Mouse (Mus musculus) hindbrain, embryonic 14.5 days (tissue): ENCODE results near the gene Zc3hc1. TPM values are rescaled to one million over a fixed set of nuclear protein-coding genes. Genes with fewer than 3 reads are reported as not detected.

ENCODE experiments used
- ATAC-seq: fragments of 200-750 bp; cut with Nextera tagmentation; 2 replicates; pipeline ENCODE4 v1.8.0; 2017; ENCODE audit warnings: moderate number of reproducible peaks, mild to moderate bottlenecking, moderate TSS enrichment, moderate library complexity; ENCODE audit not compliant: low FRiP score
- DNase-seq: peaks from one replicate; pipeline ENCODE4 v3.0.0-alpha.2; 2015; ENCODE audit warnings: low spot score
- H3K27ac ChIP-seq: fragments of 300-500 bp; sonication (generic); 2 replicates; pipeline ENCODE4 v1.5.1; 2014; ENCODE audit warnings: mild to moderate bottlenecking, moderate library complexity
- H3K27me3 ChIP-seq: fragments of 300-500 bp; sonication (generic); 2 replicates; pipeline ENCODE4 v1.6.1; 2014; ENCODE audit warnings: mild to moderate bottlenecking, low read length, mixed read lengths; ENCODE audit not compliant: control insufficient read depth, insufficient read depth
- H3K36me3 ChIP-seq: fragments of 300-500 bp; sonication (generic); replicated peaks from 2 replicates; pipeline ENCODE4 v1.6.1; 2014; ENCODE audit not compliant: control insufficient read depth, insufficient read depth
- H3K4me1 ChIP-seq: fragments of 300-500 bp; sonication (generic); replicated peaks from 2 replicates; pipeline ENCODE4 v1.6.1; 2014; ENCODE audit warnings: antibody characterized with exemption, low read length, mixed read lengths; ENCODE audit not compliant: control insufficient read depth, insufficient read depth
- H3K4me2 ChIP-seq: fragments of 300-500 bp; sonication (generic); replicated peaks from 2 replicates; pipeline ENCODE4 v1.6.1; 2014; ENCODE audit warnings: mild to moderate bottlenecking, moderate library complexity
- H3K4me3 ChIP-seq: fragments of 300-500 bp; sonication (generic); replicated peaks from 2 replicates; pipeline ENCODE4 v1.5.1; 2014; ENCODE audit warnings: mild to moderate bottlenecking, low read length
- H3K9ac ChIP-seq: fragments of 300-500 bp; sonication (generic); 2 replicates; pipeline ENCODE4 v1.6.1; 2014
- H3K9me3 ChIP-seq: fragments of 300-500 bp; sonication (generic); 2 replicates; pipeline ENCODE4 v1.6.1; 2016; ENCODE audit warnings: low read length; ENCODE audit not compliant: control insufficient read depth
- whole genome bisulfite sequencing: fragments of 180-500 bp; shearing (Covaris S2); extraction: QIAGEN DNeasy Blood & Tissue Kit; methylation state at CpG from one replicate; pipeline ENCODE4 v1.1.7; 2014; 5-methylcytosine and 5-hydroxymethylcytosine counted together
- polyA plus RNA-seq: library from polyadenylated mRNA; unstranded; fragments of >200 nt; fragmentation: Nextera tagmentation; extraction: Ambion mirVana; gene quantifications from 2 replicates; pipeline ENCODE4 v1.2.1, GENCODE M21; 2014

Gene Zc3hc1
- polyA plus RNA-seq, 1 experiment from 2014 or later, result 62.5 TPM

GRCm38 (mm10) chr6:30409399-30410093 is 18.7 kb upstream of the Zc3hc1 start:
- Histone ChIP-seq H3K36me3 (no peaks in the 10 kb centered on the region), H3K27ac (no peak overlapping the region), H3K9ac (no peak overlapping the region), H3K27me3 (no peaks in the 10 kb centered on the region), H3K4me2 (no peak overlapping the region), H3K4me3 (no peak overlapping the region), H3K4me1 (peaks cover 4% of the 10 kb centered on the region), H3K9me3 (no peaks in the 10 kb centered on the region)
- DNase-seq (no peak), ATAC-seq (no peak)
- 91% methylated on average over 7 of the region's 7 CpGs for WGBS

- no peak for ATAC-seq
Observed at GRCm38 (mm10) chr6:30408276-30408675, 17.4 kb upstream of the Zc3hc1 start.

GRCm38 (mm10) chr6:30404671-30405070 is 13.8 kb upstream of the Zc3hc1 start:
- Histone ChIP-seq H3K36me3 (no peaks in the 10 kb centered on the region), H3K9me3 (no peaks in the 10 kb centered on the region), H3K27ac (peak overlapping the region; percentile 41; the same call in 1 of the 2 replicates), H3K9ac (peak overlapping the region; percentile 52; the same call in 1 of the 2 replicates), H3K4me2 (peak overlapping the region; percentile 57), H3K4me1 (peaks cover 11% of the 10 kb centered on the region), H3K27me3 (no peaks in the 10 kb centered on the region), H3K4me3 (no peak overlapping the region)
- ATAC-seq, result no peak
- DNase-seq, result no peak
- WGBS, result 83% methylated on average over 5 of the region's 5 CpGs

More at GRCm38 (mm10) chr6:30408276-30408675, 17.4 kb upstream of the Zc3hc1 start:
- Histone ChIP-seq H3K36me3 (no peaks in the 10 kb centered on the region), H3K27ac (no peak overlapping the region), H3K9me3 (no peaks in the 10 kb centered on the region), H3K27me3 (no peaks in the 10 kb centered on the region), H3K9ac (no peak overlapping the region), H3K4me2 (no peak overlapping the region), H3K4me3 (no peak overlapping the region), H3K4me1 (peaks cover 11% of the 10 kb centered on the region)
- 93% methylated on average over 4 of the region's 4 CpGs for WGBS
- no peak for DNase-seq

GRCm38 (mm10) chr6:30403465-30403864 is 12.6 kb upstream of the Zc3hc1 start:
- H3K4me3 ChIP-seq, result peak overlapping the region; percentile 31
- H3K4me1 ChIP-seq, result peaks cover 11% of the 10 kb centered on the region
- DNase-seq, result peak; percentile 84
- no peaks in the 10 kb centered on the region for H3K36me3 ChIP-seq
- H3K27ac ChIP-seq, result peak overlapping the region; percentile 84
- 16% methylated on average over 4 of the region's 4 CpGs for WGBS
- H3K27me3 ChIP-seq, result no peaks in the 10 kb centered on the region
- ATAC-seq, result no peak
- peak overlapping the region; percentile 57 for H3K4me2 ChIP-seq
- H3K9me3 ChIP-seq, result no peaks in the 10 kb centered on the region
- H3K9ac ChIP-seq, result peak overlapping the region; percentile 59

GRCm38 (mm10) chr6:30402091-30402491 is 11.3 kb upstream of the Zc3hc1 start:
- peak; percentile 25 for DNase-seq
- Histone ChIP-seq H3K9ac (peak overlapping the region; percentile 97), H3K36me3 (no peaks in the 10 kb centered on the region), H3K27ac (peak overlapping the region; percentile 98), H3K4me3 (peak overlapping the region; percentile 99), H3K9me3 (no peaks in the 10 kb centered on the region), H3K4me1 (peaks cover 11% of the 10 kb centered on the region), H3K27me3 (no peaks in the 10 kb centered on the region), H3K4me2 (peak overlapping the region; percentile 69)
- ATAC-seq, result no peak
- 0% methylated on average over 29 of the region's 29 CpGs for WGBS

- peak within 1 kb of the TSS; percentile 98 for H3K27ac ChIP-seq
- no peaks in the 10 kb centered on the region for H3K36me3 ChIP-seq
- WGBS, result under 1% methylated on average over 40 of the region's 41 CpGs
- peak; percentile 100 for ATAC-seq
- H3K4me1 ChIP-seq, result peaks cover 11% of the 10 kb centered on the region
- H3K9me3 ChIP-seq, result no peaks in the 10 kb centered on the region
- H3K4me2 ChIP-seq, result peak within 1 kb of the TSS; percentile 69
- H3K4me3 ChIP-seq, result peak within 1 kb of the TSS; percentile 99
- peak within 1 kb of the TSS; percentile 97 for H3K9ac ChIP-seq
- peak; percentile 100 for DNase-seq
- H3K27me3 ChIP-seq, result no peaks in the 10 kb centered on the region
Observed at GRCm38 (mm10) chr6:30401308-30402015, 10.6 kb upstream of the Zc3hc1 start, which contains the start of gene Klhdc10. Gene Klhdc10, plus strand, starts transcription at chr6:30401868.

- peak overlapping the region; percentile 98 for H3K27ac ChIP-seq
- ATAC-seq, result no peak
- peaks cover 11% of the 10 kb centered on the region for H3K4me1 ChIP-seq
- H3K9me3 ChIP-seq, result no peaks in the 10 kb centered on the region
- peak overlapping the region; percentile 62 for H3K4me2 ChIP-seq
- H3K36me3 ChIP-seq, result no peaks in the 10 kb centered on the region
- WGBS, result 5% methylated on average over 7 of the region's 7 CpGs
- DNase-seq, result peak; percentile 70
- H3K4me3 ChIP-seq, result peak overlapping the region; percentile 99
- no peaks in the 10 kb centered on the region for H3K27me3 ChIP-seq
- peak overlapping the region; percentile 97 for H3K9ac ChIP-seq
Observed at GRCm38 (mm10) chr6:30400716-30401115, 9.9 kb upstream of the Zc3hc1 start.

- Histone ChIP-seq H3K4me2 (peak overlapping the region; percentile 62), H3K9me3 (no peaks in the 10 kb centered on the region), H3K4me1 (peaks cover 11% of the 10 kb centered on the region), H3K4me3 (0 out of 2 replicates have a peak overlapping the region, but pooled peaks have one; percentile 99), H3K36me3 (no peaks in the 10 kb centered on the region), H3K27me3 (no peaks in the 10 kb centered on the region), H3K9ac (peak overlapping the region; percentile 97), H3K27ac (peak overlapping the region; percentile 98)
- DNase-seq, result no peak
- WGBS, result 88% methylated on average over 5 of the region's 5 CpGs
- ATAC-seq, result no peak
Observed at GRCm38 (mm10) chr6:30400146-30400545, 9.3 kb upstream of the Zc3hc1 start.

GRCm38 (mm10) chr6:30391996-30392395 is 1.2 kb upstream of the Zc3hc1 start:
- no peak overlapping the region for H3K9ac ChIP-seq
- no peaks in the 10 kb centered on the region for H3K27me3 ChIP-seq
- peaks cover 6% of the 10 kb centered on the region; the same call in 1 of the 2 replicates for H3K4me1 ChIP-seq
- no peak for DNase-seq
- no peak overlapping the region for H3K4me2 ChIP-seq
- WGBS, result 87% methylated on average over 7 of the region's 7 CpGs
- H3K9me3 ChIP-seq, result no peaks in the 10 kb centered on the region
- ATAC-seq, result no peak
- no peak overlapping the region for H3K27ac ChIP-seq
- H3K4me3 ChIP-seq, result no peak overlapping the region
- peaks cover 3% of the 10 kb centered on the region; the same call in 1 of the 2 replicates for H3K36me3 ChIP-seq
